Mouse (Mus musculus): ENCODE measurements around the gene Pstpip1.

Gene Pstpip1

DNA sequence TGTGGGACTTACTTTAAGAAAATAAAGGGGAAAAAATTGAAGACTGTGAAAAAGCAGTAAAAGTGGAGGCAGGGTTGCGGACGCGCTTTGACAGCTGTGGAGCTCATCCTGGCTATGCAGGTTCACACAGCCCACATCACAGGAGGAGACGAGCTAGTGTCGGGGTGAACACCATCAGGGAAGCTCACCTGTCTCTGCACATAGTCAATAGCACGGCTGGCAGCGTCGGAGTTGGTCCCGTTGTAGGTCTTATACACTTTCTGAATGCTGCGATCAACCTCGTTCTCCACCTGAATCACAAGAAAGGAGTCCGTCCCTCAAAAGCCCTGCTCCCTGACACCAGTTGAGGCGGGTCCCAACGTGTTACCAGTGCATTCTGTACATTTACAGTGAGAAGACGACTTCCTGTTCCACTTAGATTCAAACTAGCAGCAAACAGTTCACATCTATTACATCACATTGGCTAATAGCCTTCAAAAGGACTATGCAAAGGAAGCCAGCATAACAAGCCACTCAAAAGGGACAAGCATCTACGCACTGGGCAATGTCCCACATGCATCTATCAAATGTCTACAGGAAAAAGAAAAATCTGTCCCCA lies 56.7 kb downstream of the Pstpip1 start:
- in situ Hi-C loops (cut with MboI; ENCODE audit: low sequenced_read_pairs): no loop called here

DNA sequence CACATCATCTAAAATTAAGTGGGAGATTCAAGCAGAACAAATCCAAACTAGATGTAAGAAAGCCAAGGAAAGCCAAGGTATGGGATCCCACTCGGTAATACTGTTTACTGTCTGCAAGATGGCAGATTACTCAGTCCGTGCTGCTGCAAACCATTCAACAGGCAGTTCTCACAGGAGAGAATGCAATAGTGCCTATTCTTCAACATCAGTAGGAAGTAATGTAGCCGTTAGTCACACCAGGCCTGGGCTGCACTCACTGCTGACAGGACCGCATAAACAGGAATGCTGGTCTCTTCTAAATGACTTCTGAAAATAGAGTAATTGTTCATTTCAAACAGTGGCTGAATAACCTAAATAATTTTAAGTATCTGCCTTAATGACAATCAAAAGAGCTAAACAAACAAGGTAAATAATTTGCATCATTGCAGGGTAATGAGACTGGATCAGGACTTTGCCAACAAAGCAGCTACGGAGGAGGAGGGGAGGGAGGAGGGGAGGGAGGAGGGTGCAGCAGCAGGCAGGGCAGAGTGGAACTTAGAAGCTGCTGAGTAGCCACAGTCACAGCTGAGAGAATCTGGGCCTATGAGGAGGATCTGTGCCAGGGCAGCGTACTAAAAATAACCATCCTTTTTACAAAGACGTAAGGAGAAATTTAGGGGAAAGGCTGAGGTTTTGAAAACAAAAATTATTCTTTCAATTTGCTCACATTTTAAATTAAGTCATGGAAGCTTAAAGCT lies 62.2 kb downstream of the Pstpip1 start:
- in situ Hi-C loops (cut with MboI; ENCODE audit: low sequenced_read_pairs): no loop called here

DNA sequence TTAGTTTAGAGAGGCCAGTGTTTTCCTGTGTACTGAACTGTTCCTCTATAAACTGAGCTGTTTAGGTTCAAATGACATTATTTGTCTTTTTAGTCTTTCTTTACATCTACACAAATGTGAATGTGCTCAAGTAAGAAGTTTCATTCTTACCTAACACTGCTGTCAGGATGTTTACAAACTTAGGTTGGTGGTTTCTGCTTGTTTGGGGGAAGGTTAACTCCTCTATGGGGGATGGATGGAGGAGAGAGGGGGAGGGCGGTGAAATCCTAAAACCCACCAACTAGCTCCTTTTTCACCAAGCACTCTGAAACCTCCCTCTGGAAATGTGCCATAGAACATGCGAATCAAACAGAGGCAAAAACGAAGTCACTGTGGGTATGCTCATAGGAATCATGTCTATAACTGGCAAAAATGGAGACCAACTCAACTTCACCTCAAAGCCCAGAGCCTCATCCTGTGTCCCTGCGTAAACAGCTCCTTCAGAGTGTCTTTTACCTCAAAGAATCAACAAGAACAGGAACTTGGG lies 62.8 kb downstream of the Pstpip1 start:
- in situ Hi-C loops (cut with MboI; ENCODE audit: low sequenced_read_pairs): no loop called here

DNA sequence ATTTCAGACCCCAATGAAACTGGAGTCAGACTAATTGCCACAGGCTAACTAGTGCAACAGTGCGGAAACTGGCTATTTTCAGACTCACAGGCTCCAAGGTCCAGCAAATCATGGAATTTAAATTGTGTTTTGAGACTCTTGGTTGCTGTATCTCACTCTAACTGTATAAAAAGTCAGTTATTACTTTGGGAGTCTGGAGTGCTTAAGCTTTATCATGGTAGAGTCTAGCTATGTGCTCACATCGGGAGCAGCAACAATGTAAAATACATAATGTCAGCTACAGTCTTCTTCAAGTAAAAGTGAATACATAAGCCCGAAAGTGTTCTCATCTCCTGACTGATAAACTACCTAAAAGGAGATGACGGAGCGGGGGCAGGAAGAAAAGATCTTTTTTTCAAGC lies 64.8 kb downstream of the Pstpip1 start:
- in situ Hi-C loops (cut with MboI; ENCODE audit: low sequenced_read_pairs): no loop called here

- in situ Hi-C loops (cut with MboI; ENCODE audit: low sequenced_read_pairs): no loop called here
These were observed 68.3 kb downstream of the Pstpip1 start for GRCm38 (mm10) chr9:56158077-56158476.

GRCm38 (mm10) chr9:56159456-56159855 lies 69.7 kb downstream of the Pstpip1 start:
- in situ Hi-C loops (cut with MboI; ENCODE audit: low sequenced_read_pairs): no loop called here

GRCm38 (mm10) chr9:56160341-56161141 lies 70.8 kb downstream of the Pstpip1 start:
- in situ Hi-C loops (cut with MboI; ENCODE audit: low sequenced_read_pairs): no loop called here

DNA sequence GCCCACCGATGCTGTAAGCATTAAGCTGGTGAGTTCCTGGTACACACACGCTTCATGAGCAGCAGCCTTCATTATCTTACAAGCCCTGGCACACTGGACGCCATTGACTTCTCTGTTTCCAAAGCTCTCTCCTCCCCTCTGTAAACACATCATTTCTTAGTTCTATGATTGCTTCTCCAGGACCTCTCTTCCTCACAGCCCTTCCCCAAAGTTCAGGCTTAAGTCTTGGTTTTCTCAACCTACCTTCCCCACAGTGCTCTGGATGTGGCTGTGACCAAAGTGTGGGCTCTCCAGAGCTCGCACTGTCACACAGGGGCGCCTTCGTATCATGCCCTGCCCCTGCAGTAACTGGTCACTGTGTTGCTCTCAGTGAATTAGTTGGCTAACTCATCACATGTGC lies 75.6 kb downstream of the Pstpip1 start, which contains the start of gene Tspan3:
Gene Tspan3, minus strand, starts transcription at position 101 of the 400 bp plus-strand sequence.
- in situ Hi-C loops (cut with MboI; ENCODE audit: low sequenced_read_pairs): no loop called here

DNA sequence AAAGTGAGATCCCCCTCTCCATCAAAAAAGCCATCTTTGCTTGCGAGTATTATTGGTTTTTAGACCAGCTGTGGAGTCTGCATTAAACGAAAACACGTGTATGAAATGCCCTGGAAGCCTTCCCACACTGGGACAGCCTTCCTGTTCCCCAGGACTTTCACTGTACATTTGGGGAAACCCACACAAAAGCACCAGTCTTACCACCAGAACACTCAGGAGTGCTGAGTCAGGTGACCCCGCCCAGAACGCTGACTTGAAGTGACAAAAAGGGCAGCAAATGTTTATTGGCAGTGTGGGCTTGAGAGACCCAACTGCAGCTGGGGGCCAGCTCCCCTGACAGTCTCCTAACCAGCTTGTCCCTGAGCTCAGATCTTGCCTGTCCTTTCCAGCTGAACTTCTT lies 76.4 kb downstream of the Pstpip1 start:
- in situ Hi-C loops (cut with MboI; ENCODE audit: low sequenced_read_pairs): no loop called here

DNA sequence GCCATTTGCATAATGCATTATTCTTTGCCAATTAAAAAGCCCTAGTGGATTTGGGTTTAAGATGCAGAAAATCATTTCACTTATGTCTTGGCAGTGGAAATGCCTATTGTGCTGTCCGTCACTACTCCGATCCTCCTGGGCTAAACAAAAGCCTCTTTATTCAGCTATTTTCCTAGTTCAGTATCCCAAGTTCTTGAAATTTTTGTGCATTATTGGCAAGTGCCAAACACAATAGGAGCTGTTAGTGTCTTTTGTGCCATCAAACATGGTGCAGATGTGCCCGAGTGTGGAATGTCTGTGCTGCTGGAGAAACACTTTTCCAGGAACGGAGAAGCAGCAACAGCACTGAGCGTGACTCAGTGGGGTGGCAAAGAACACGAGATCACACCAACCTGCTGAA lies 77.9 kb downstream of the Pstpip1 start:
- in situ Hi-C loops (cut with MboI; ENCODE audit: low sequenced_read_pairs): no loop called here

GRCm38 (mm10) chr9:56175316-56175715 lies 85.6 kb downstream of the Pstpip1 start:
- in situ Hi-C loops (cut with MboI; ENCODE audit: low sequenced_read_pairs): no loop called here

DNA sequence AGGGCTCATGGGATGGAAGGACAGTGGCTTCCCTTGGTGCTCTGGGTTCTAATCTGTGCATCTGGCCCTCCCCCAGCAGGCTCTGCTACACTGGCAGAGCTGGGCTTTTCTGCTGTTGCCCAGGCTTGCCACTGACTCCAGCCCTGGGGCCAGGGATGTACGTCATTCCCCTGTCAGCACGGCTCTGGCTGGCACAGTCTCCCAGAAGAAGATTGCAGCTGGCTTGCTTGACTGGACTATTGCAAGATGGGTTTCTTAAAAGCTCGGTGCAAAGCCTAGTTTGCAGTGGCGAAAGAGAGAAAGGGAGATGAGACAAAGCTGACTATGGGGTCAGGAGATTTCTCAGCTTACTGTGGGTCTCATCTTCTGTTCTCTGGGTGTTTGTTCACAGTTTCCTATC lies 87.6 kb downstream of the Pstpip1 start:
- in situ Hi-C loops (cut with MboI; ENCODE audit: low sequenced_read_pairs): no loop called here
